Mouse (Mus musculus): ENCODE data around the gene A030005L19Rik. TPM values are rescaled to one million over a fixed set of nuclear protein-coding genes. Genes with fewer than 3 reads are reported as not detected.
"Not testable (repeated sequence)": the region's sequence is repeated elsewhere in the genome, so short reads cannot be mapped to it uniquely, and the experiment has no call there.

Gene A030005L19Rik
- polyA plus RNA-seq, 1 experiment from 2014 or later: 0.19 TPM

DNA sequence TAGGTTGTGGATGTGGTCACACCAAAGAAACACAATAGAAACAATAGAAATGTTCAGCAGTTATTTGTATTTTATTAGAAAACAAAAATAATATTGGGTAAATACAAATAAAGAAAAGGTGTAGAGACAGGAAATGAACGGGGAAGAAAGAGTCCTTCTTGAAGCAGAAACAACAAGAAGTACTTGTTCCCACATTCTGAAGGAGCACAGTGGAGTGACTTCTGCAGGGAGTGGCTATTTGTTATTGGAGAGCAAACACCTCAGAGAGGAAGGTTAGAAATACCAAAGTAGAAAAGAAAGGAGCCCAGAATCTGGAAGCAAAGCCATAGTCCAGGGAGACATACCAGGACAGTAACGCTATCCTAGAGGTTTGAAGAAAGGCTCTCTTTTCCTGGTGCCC lies 29.4 kb downstream of the A030005L19Rik start:
- H3K4me3 ChIP-seq; H3K27me3 ChIP-seq; H3K27ac ChIP-seq (replicated peaks); H3K9ac ChIP-seq; ATAC-seq (ENCODE audit: low FRiP score, low read depth); H3K4me2 ChIP-seq; H3K9me3 ChIP-seq; H3K4me1 ChIP-seq (replicated peaks); H3K36me3 ChIP-seq: not testable (repeated sequence)
- WGBS: 90% methylated on average over 2 of the region's 2 CpGs

DNA sequence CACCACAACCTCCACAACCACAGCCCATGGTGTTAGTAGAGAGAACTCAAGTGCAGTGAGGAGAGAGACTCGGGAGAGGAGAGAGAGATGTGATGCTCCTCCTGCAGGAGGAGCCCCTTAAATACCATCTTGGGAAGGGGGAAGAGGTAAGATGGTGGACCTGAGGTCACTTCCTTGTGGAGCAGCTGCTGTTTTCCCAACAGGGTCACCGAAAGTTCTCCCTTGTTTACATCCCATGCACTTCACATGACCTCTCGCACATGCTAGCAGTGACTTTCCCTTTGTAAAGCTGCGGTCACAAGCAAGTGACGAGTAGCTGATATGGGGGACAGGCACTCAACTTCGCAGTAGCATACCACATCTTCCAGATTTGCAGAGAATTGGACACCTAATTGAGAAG lies 30.2 kb downstream of the A030005L19Rik start, which contains the start of gene A030003K21Rik:
Gene A030003K21Rik (minus strand): TSS at position 94 of the 400 bp plus-strand sequence.
- ATAC-seq (ENCODE audit: low FRiP score, low read depth); H3K4me3 ChIP-seq; H3K4me1 ChIP-seq (replicated peaks); H3K36me3 ChIP-seq; H3K4me2 ChIP-seq; H3K27me3 ChIP-seq; H3K9ac ChIP-seq; H3K27ac ChIP-seq (replicated peaks); H3K9me3 ChIP-seq: not testable (repeated sequence)
- WGBS: no CpG with 5 or more reads among the region's 6 CpGs

DNA sequence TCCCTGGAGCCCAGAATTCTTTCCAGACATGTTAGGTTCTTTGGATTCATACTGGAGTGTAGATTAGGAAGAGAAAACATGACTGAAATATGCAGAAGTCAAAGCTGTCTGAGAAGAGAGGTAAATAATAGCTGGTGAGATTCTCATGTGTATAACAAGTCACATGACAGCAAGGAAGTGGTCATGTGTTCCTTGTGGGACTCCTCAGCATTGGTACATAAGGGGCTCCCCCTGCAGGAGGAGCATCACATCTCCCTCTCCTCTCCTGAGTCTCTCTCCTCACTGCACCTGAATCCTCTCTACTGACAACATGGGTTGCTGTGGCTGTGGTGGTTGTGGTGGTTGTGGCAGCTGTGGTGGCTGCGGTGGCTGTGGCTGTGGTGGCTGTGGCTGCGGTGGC lies 32.9 kb downstream of the A030005L19Rik start:
- H3K36me3 ChIP-seq; H3K4me2 ChIP-seq; H3K27me3 ChIP-seq; H3K4me1 ChIP-seq (replicated peaks); H3K4me3 ChIP-seq; H3K27ac ChIP-seq (replicated peaks); ATAC-seq (ENCODE audit: low FRiP score, low read depth); H3K9me3 ChIP-seq; H3K9ac ChIP-seq: not testable (repeated sequence)
- 100% methylated on average over 2 of the region's 2 CpGs for WGBS

DNA sequence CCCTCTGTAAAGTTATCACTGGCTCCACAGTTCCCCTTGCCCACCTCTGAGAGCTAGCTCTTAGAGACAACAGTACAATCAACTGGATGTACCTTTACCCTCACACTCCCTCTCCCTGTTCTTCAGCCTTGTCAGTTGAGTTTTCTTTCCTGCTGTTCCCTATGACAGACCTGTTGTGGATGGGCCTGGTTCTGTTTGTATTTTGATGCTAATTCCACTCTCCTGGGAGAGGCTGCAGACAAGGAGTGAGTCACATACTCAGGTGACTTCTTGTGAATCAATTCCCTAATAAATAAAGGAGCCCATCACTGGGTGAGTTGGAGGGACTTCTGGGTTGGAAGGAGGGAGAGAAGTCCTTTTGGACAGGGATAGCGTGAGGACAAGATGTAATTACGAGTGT lies 35.5 kb downstream of the A030005L19Rik start:
- 85% methylated on average over 2 of the region's 2 CpGs for WGBS
- ATAC-seq (ENCODE audit: low FRiP score, low read depth): no peak
- H3K9ac ChIP-seq: no peak overlapping the region
- no peak overlapping the region for H3K4me3 ChIP-seq
- no peak overlapping the region for H3K27ac ChIP-seq (replicated peaks)
- H3K9me3 ChIP-seq: no peaks in the 10 kb centered on the region
- no peaks in the 10 kb centered on the region for H3K36me3 ChIP-seq
- no peaks in the 10 kb centered on the region for H3K27me3 ChIP-seq
- H3K4me1 ChIP-seq (replicated peaks): no peaks in the 10 kb centered on the region
- H3K4me2 ChIP-seq: no peak overlapping the region

DNA sequence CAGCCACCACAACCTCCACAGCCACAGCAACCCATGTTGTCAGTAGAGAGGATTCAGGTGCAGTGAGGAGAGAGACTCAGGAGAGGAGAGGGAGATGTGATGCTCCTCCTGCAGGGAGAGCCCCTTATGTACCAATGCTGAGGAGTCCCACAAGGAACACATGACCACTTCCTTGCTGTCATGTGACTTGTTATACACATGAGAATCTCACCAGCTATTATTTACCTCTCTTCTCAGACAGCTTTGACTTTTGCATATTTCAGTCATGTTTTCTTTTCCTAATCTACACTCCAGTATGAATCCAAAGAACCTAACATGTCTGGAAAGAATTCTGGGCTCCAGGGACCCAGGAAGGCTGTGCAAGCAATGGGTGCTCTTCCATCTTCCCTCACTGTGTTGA lies 42.8 kb downstream of the A030005L19Rik start, which contains the start of gene Gm7544:
Gene Gm7544 (minus strand): TSS at position 101 of the 400 bp plus-strand sequence.
- H3K27me3 ChIP-seq; ATAC-seq (ENCODE audit: low FRiP score, low read depth); H3K4me1 ChIP-seq (replicated peaks); H3K4me3 ChIP-seq; H3K9ac ChIP-seq; H3K27ac ChIP-seq (replicated peaks); H3K4me2 ChIP-seq; H3K9me3 ChIP-seq; H3K36me3 ChIP-seq: not testable (repeated sequence)

DNA sequence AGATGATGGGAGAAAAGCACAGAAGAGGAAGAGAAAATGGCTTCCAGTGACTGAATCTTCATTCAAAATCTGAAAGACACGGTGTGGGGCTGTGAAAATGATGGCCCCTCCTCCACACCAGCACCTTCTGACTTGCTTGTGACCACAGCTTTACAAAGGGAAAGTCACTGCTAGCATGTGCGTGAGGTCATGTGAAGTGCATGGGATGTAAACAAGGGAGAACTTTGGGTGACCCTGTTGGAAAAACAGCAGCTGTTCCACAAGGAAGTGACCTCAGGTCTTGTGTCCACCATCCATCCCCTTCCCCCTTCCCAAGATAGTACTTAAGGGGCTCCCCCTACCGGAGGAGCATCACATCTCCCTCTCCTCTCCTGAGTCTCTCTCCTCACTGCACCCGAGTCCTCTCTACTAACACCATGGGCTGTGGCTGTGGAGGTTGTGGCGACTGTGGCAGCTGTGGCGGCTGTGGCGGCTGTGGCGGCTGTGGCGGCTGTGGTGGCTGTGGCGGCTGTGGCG lies 46.8 kb downstream of the A030005L19Rik start, which contains the start of gene Gm47955:
Gene Gm47955 (plus strand): TSS at position 417 of the 516 bp plus-strand sequence.
- H3K9me3 ChIP-seq: no peaks in the 10 kb centered on the region
- no peak for ATAC-seq (ENCODE audit: low FRiP score, low read depth)
- no peak within 1 kb of the TSS for H3K4me3 ChIP-seq
- 96% methylated on average over 11 of the region's 11 CpGs for WGBS
- no peak within 1 kb of the TSS for H3K4me2 ChIP-seq
- no peaks in the 10 kb centered on the region for H3K4me1 ChIP-seq (replicated peaks)
- no peak within 1 kb of the TSS for H3K27ac ChIP-seq (replicated peaks)
- no peak within 1 kb of the TSS for H3K9ac ChIP-seq
- H3K36me3 ChIP-seq: no peaks in the 10 kb centered on the region
- no peaks in the 10 kb centered on the region for H3K27me3 ChIP-seq

Other genes with a start within 250 kb of the A030005L19Rik start
- 368 and 374 TPM in 2 replicates for gene Mff, start 188.4 kb upstream of the A030005L19Rik start, polyA plus RNA-seq (2015; fragmentation: Nextera tagmentation; extraction: Ambion mirVana)
- gene Tm4sf20, start 144.9 kb upstream of the A030005L19Rik start, polyA plus RNA-seq (2015; fragmentation: Nextera tagmentation; extraction: Ambion mirVana): 0.21 TPM in 1 of 2 replicates, not detected in the other
- not detected in 2 replicates for gene Gm47791, start 142.1 kb upstream of the A030005L19Rik start, polyA plus RNA-seq (2015; fragmentation: Nextera tagmentation; extraction: Ambion mirVana)
- gene Agfg1, start 73.8 kb upstream of the A030005L19Rik start, polyA plus RNA-seq (2015; fragmentation: Nextera tagmentation; extraction: Ambion mirVana): 26.6 TPM in 2 replicates
- gene A030014E15Rik, start 11.6 kb downstream of the A030005L19Rik start, polyA plus RNA-seq (2015; fragmentation: Nextera tagmentation; extraction: Ambion mirVana): not detected in 2 replicates
- gene Gm6217, start 18.1 kb downstream of the A030005L19Rik start, polyA plus RNA-seq (2015; fragmentation: Nextera tagmentation; extraction: Ambion mirVana): not detected in 2 replicates
- not detected in 2 replicates for gene A030003K21Rik, start 30.1 kb downstream of the A030005L19Rik start, polyA plus RNA-seq (2015; fragmentation: Nextera tagmentation; extraction: Ambion mirVana)
- gene Gm7544, start 42.7 kb downstream of the A030005L19Rik start, polyA plus RNA-seq (2015; fragmentation: Nextera tagmentation; extraction: Ambion mirVana): not detected in 2 replicates
- not detected in 2 replicates for gene Gm47955, start 47.0 kb downstream of the A030005L19Rik start, polyA plus RNA-seq (2015; fragmentation: Nextera tagmentation; extraction: Ambion mirVana)
- not detected in 2 replicates for gene Gm47959, start 87.2 kb downstream of the A030005L19Rik start, polyA plus RNA-seq (2015; fragmentation: Nextera tagmentation; extraction: Ambion mirVana)
- gene Slc19a3, start 125.1 kb downstream of the A030005L19Rik start, polyA plus RNA-seq (2015; fragmentation: Nextera tagmentation; extraction: Ambion mirVana): 0.98 and 1.1 TPM in 2 replicates
- gene Krtap28-10, start 129.2 kb downstream of the A030005L19Rik start, polyA plus RNA-seq (2015; fragmentation: Nextera tagmentation; extraction: Ambion mirVana): not detected in 2 replicates
- not detected in 2 replicates for gene Gm47969, start 131.6 kb downstream of the A030005L19Rik start, polyA plus RNA-seq (2015; fragmentation: Nextera tagmentation; extraction: Ambion mirVana)
- not detected in 2 replicates for gene A030005K14Rik, start 146.1 kb downstream of the A030005L19Rik start, polyA plus RNA-seq (2015; fragmentation: Nextera tagmentation; extraction: Ambion mirVana)
- gene Krtap28-13, start 147.6 kb downstream of the A030005L19Rik start, polyA plus RNA-seq (2015; fragmentation: Nextera tagmentation; extraction: Ambion mirVana): not detected in 2 replicates
- not detected in 2 replicates for gene Ccl20, start 203.4 kb downstream of the A030005L19Rik start, polyA plus RNA-seq (2015; fragmentation: Nextera tagmentation; extraction: Ambion mirVana)
- gene Daw1, start 246.4 kb downstream of the A030005L19Rik start, polyA plus RNA-seq (2015; fragmentation: Nextera tagmentation; extraction: Ambion mirVana): 1.1 and 2.0 TPM in 2 replicates